Mouse (Mus musculus) gastrocnemius, postnatal 10 days (tissue): Measurements from ENCODE around the gene Tmub1. TPM values are rescaled to one million over a fixed set of nuclear protein-coding genes. Genes with fewer than 3 reads are reported as not detected.

Source experiments
- DNase-seq: peaks from one replicate; pipeline ENCODE4 v3.0.0; 2021; ENCODE audit warnings: mixed read lengths
- total RNA-seq, 2 experiments: library from RNA; stranded (reverse); gene quantifications; 2 replicates each; pipeline ENCODE4 v1.2.3; 2021

Gene Tmub1
- total RNA-seq, 2 experiments from 2014 or later: 9.0 to 9.9 TPM

GRCm38 (mm10) chr5:24453985-24454303, 6.3 kb upstream of the Tmub1 start:
- DNase-seq: no peak

DNA sequence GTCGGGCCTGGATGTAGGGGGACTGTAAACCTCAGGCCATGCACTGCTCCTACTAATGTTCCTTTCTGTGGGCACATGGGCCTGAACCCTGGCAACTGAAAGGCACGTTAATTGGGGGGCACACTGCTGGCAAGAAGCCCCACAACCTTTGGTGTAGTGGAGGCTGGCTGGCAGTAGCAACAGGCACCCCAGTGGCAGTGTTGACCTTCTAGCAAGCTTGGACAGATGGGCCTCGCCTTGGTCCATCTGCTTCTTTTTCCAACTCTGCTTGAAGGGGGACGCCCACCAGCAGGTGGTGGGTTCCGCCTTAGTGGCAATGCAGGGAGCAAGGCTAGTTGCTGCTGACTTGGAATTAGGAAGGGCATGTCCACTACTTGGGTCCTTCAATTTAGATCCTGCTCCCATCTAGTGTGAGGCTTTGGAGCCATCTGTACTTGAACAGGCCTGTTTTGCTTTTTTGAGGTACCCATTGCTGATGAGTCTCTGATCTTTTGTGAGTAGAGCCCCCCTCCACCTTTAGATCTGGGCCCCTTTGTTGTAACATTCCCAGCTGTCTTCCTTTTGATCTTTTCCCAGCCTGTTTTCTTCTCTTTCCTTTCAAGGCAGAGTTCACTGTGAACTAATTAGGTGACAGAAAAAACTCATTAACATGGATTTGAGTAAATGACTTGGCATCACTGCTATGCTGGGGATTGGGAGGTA, 5.8 kb upstream of the Tmub1 start:
- DNase-seq: no peak

- peak; percentile 34 for DNase-seq
These were observed 5.1 kb upstream of the Tmub1 start for GRCm38 (mm10) chr5:24452691-24453233.

- peak; percentile 46 for DNase-seq
These were observed 4.5 kb upstream of the Tmub1 start, which contains the start of gene Agap3 for GRCm38 (mm10) chr5:24452030-24452690. Agap3 (plus strand) TSS chr5:24452177.

DNA sequence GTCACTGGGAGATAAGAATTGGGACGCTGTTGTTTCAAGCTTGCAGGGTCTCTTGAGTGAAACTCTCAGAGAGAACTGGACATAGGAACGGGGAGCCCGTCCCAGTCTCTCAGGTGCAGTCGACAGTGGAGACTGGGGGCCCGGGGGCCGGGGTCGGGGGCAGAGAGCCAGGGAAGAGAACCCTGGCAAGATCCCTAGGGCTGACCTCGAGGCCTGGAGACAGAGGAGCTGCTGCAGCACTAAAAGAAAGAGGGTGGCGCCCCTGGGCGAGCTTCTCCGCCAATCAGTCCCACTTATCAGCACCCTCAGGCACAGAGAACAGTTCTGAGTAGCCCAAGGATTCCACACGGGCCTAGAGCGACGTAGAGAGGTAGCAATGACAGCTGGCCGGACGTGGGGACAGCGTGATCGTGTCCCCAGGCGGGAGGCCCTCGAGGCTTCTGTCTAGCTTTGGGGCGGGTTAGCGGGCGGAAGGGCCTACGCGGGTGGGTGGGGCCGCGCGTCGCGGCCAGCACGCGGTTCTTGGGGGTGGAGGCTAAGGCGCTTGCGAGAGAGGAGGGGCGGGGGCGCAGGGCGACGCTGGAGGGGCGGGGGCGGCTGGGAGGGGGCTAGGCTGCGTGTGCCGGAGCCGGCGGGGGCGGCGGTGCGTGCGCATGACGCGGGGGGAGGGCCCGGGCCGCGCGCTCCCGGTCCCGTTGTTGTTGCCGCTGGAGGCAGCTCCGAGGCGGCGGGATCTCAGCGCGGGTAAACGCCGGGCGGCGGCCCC, 3.8 kb upstream of the Tmub1 start:
- DNase-seq: peak; percentile 87

DNA sequence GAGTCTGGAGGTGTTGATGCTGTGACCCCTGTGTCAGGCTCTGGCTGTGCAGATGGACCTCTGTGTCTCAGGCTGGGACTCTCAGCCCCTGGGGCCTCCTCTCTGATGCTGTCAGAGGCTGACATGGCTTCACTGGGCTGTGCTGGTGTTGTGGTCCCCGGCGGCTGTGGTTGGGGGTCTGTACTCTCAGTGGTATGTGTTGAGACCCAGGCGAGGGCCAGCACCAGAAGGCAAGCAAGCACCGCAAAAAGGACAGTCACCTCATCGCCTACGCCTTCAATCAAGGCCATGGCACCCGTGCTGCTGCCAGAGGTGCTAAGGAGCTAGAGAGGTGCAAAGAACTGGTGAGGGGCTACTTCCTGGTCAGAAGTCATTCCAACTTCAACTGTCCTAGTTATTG, 1.0 kb downstream of the Tmub1 start:
- DNase-seq: no peak

DNA sequence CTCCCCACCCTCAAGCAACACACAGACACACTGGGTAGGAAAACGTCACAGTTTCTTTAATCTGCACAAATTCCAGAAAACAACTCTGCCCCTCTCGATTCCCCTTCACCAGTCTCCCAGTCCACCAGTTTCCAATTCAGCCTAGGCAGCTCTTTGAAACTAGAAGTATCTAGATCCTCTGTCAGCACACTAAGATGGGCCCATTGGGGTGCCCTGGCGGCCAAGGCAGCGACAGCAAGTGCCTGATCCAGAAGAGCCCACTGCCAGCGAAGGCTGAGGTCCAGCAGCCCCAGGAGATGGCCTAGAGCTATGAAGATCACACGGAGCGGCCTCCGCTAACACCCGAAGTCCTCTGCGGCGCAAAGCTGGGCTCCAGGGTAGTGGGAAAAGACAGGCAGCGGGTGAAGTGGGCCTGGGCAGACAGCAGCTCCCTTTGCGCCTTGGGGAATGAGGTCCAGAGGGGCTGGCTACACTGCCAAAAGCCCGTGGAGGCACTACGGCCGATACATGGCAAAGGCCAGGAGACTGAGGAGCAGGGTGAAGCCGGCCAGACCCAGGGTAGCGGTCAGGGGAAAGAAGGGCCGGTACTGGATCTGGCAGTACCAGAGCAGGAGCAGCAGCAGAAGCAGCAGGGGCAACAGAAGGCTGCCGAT, 2.1 kb downstream of the Tmub1 start:
- DNase-seq: no peak

DNA sequence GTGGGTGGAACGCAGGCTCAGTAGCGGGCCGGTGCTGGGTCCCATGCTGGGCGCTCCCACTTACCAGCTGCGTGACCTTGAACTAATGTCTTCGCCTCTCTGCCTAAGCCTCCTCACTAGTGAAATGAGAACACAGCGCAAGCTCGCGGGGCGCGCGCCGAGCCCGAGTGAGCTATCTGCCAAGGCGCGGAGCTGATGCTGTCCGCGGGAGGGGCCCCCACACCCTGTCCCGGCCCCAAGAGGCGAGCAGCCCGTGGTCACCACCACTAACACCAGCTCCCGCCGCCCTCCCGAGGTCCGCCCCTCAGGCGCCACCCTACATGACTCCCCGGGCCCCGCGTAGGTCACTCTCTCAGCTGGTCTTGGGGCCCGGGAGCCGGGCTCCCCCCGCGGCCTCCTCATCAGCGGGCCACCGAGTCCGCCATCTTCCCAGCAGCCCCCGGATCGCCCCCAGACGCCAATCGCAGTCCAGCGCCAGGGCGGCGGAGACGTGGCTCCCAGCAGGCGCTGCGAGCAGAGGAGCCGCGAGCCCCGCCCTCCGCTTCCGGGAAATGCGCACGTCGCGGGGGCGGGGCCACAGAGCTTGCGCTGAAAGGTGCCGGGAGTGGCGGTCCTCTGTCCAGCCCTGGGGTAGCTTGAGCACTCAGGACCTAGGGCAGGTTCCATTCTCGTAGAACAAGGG, 2.8 kb downstream of the Tmub1 start, which contains the start of gene Fastk:
TSS of gene Fastk (minus strand) at position 542 of the 682 bp plus-strand sequence.
- peak; percentile 95 for DNase-seq

DNA sequence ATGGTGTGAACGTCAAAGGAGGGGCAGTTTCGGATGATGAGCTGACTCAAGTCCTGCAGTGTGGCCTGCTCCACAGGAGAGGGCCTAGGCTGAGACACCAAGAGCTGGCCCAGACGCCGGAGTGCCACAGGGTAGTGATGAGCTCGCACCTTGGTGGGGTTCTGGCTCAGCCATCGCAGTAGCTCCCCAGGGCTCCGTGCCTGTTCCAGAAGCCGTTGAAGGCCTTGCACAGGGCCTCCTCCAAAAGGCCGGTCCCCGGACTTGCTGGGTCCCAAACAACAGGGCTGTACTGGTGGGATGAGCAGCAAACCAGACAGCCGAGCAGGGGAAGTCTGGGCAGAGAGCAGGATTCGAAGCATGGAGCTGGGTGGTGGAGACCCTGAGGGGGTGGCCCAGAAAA, 3.7 kb downstream of the Tmub1 start:
- no peak for DNase-seq

DNA sequence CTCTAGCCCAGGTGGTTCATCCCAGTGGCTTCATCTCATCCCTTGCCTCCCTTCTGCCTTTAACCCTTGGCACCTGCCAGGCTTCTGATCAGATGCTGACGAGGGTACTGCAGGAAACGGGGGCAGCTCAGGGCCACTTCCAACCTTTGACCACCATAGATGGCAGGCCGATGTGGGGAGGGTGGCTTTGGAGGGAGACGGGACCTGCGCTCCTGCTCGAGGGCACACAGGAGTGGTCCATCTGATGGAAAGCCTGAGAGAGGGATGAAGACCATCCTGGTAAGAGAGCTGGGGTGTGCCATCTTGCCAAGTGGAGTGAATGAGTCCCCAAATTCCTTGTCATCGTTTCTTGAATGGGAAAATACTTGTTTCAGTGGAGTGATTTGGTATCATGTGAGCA, 4.5 kb downstream of the Tmub1 start:
- DNase-seq: no peak

- DNase-seq: no peak
These were observed 5.6 kb downstream of the Tmub1 start for GRCm38 (mm10) chr5:24442029-24442428.

DNA sequence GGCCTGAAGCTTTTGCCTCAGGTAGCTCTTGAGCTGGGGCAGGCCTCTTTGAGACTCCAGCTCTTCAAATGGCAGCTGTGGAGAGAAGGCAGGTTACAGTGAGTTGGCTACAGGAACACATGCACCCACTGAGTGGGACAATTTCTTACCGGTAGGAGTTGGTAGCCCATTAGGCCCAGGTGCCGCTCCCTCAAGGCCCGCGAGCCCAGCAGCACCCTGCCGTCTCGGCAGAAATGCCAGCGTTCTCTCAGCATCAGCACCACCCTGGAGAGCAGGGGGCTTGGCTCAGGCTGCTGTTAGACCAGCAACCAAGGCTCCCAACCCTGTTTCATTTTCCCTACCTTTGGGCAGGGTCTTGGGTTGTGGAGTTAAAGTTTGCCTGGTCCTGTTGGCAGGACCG, 6.5 kb downstream of the Tmub1 start:
- no peak for DNase-seq

- no peak for DNase-seq
These were observed 13.7 kb downstream of the Tmub1 start for GRCm38 (mm10) chr5:24433993-24434392.

GRCm38 (mm10) chr5:24428596-24428995, 19.1 kb downstream of the Tmub1 start:
- no peak for DNase-seq

DNA sequence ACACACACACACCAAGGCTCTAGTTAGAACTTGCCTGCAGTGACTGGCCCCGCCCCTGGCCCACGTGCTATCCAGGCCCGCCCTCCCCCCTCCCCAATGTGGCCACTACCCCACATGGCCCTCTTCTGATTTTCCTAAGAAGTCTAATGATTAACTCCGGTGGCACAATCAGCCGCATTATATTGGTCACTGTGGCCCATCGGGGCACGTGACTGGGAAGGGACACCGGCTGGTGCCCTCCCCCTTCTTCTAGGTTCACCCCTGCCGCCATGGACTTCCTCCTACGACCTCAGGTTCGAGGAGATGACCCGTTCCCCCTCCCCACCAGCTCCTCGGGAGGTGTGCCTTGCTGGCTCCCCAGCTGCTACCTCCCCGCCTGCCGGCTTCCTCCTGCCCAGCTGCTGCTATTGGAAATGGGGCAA, 19.7 kb downstream of the Tmub1 start:
- no peak for DNase-seq

- no peak for DNase-seq
These were observed 20.4 kb downstream of the Tmub1 start for GRCm38 (mm10) chr5:24427285-24427633.

DNA sequence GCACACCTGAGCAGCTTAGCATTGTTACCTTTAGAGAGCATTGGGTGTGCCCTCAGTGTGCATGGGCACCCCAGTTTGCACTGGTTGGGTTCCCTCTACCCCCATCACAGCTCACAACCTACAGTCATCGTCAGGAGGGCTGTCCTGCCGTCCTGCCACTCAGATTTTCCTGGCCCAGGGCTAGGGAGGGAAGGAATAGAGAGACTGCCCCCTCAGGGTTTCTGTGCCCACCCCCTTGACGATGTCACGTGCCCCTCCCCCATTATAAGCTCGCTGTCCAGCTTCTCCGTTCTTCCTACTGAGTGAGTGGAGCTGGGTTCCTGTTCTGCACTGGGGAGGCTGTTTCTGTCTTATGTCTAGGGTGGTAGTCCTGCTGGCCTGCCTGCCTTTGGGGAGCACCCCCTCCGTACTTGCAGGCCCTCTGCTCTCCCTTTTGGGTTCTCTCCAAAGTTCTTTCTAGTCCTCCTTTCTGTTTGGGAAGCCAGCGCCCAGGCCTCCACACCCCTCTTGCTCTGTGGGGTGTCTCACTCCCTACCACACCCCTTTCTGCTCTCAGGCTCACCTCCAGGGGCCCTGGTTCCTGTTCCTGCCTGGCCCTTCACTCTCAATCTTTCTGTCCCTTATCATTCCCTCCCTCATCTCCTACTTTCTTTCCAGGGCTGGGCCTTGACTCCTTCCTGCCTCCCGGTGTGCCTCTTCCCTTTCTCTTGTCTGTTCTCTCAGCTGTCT, 20.9 kb downstream of the Tmub1 start:
- DNase-seq: no peak

DNA sequence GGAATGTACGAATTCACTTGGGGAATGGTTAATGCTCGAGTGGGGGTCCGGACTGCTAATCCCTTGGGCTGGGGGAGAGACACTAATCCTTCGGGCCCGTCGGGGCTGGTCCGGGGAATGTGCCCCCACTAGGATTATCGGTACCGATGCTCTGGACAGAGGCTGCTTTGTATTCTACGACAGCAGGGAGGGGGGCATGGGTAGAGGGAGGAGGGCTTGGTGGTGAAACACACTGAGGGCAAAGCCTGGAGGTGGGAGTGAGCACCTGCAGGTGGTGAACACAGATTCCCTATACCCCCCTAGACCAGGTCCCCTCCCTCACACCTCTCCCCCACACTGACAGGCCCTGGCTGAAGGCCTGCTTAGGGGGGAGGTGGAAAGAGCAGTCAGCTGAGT, 21.6 kb downstream of the Tmub1 start:
- DNase-seq: no peak

DNA sequence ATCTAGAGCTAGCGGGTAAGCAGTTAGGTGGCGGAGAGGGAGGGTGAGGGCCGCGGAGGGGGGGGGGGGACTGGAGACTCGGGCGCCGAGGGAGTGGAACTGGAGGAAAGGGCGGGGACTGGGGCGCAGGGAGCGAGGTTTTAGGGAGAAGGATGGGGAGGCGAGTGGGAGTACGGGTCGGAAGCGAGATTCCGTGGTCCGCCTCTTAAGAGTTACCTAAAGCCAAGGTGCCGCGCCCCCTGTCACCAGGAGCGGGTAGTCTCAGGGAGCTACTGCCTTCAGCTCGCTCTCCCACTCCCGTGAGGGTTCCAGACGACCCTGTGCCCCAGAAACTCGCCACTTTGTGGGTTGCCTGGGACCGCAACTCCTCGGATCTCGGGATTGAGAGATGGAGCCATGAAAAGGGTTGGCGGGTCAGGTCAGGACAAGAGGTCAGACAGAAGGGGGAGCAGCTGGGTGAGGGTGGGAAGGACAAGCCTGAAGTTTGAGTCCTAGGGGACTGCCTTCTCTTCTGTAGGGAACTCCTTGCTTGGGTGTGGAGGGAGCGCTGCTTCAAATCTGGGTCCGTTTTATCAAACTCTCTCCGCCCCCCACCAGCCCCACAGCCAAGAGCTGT, 22.1 kb downstream of the Tmub1 start:
- DNase-seq: no peak

DNA sequence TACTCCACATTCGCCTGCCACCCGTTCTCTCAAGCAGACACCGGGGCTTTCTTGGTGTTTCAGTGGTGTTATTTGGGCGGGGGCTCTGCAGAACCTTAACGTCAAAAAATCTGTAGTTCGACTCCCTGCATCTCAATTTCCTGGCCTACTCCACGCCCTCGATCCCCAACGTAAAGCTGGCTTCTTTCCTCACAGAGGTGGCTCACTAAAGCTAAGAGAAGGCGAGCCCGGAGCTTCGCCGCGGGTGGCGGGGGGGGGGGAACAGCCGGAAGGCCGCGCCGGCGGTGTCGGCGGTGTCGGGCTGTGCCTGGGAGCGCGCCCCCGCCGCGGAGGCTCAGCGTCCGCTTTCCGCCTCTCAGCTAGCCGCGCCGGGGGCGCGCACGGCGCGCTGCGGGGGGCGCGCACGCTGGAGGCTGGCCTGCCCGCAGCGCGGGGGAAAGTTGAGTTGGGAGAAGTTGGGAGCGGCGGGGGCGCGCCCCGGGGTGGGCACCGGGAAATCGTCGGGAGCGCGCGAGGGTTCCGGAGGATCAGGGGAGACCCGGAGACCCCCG, 22.7 kb downstream of the Tmub1 start:
- DNase-seq: peak; percentile 89
